Mouse (Mus musculus): ENCODE results near the gene Rbl1. TPM values are rescaled to one million over a fixed set of nuclear protein-coding genes. Genes with fewer than 3 reads are reported as not detected.

The Rbl1 gene
- polyA plus RNA-seq, 2 experiments: 14.4 to 19.8 TPM

DNA sequence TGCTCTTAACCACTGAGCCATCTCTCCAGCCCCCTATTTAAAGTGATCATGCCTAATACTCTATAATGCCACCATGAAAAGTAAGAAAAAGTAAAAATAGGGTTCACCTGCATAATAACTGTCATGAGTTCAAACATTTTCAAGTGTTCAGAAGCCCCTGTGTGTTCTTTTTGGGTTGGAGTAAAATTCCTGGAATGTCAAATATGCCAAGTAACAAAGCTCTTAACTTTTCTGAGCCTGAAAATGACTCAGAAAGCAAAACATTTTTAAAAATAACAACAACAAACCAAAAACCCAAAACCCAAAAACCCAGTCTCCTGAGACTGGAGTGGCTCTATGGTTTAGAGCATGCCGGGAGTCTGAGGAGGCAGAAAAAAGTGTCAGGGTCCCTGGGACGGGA, 40.2 kb downstream of the Rbl1 start:
- Histone ChIP-seq H3K4me1 (replicated peaks; ENCODE audit: control insufficient read depth in 2 of 2, insufficient read depth in 2 of 2, low read length in 1 of 2) (no peaks in the 10 kb centered on the region), H3K27me3 (ENCODE audit: control insufficient read depth, insufficient read depth, low read length) (no peaks in the 10 kb centered on the region), H3K27ac (no peak overlapping the region), H3K9me3 (ENCODE audit: control insufficient read depth, low read length) (no peaks in the 10 kb centered on the region), H3K36me3 (replicated peaks; ENCODE audit: control insufficient read depth, insufficient read depth, low read depth) (peaks cover 79% of the 10 kb centered on the region), H3K4me3 (ENCODE audit: insufficient read depth in 1 of 2, low read depth in 2 of 2, low read length in 2 of 2) (no peak overlapping the region), H3K4me2 (ENCODE audit: low read depth) (no peak overlapping the region), H3K9ac (replicated peaks) (no peak overlapping the region)
- no peak for TF ChIP-seq EP300 (IDR thresholded peaks at IDR 0.05; ENCODE audit: low read depth)
- TF ChIP-seq CTCF (IDR thresholded peaks at IDR 0.05; ENCODE audit: low read depth): no peak
- ATAC-seq (ENCODE audit: insufficient read depth) (no peak), DNase-seq (ENCODE audit: low read depth in 3 of 3, low spot score in 3 of 3) (no peak)
- 84% methylated on average over 2 of the region's 2 CpGs for WGBS (ENCODE audit: insufficient replicate concordance)

DNA sequence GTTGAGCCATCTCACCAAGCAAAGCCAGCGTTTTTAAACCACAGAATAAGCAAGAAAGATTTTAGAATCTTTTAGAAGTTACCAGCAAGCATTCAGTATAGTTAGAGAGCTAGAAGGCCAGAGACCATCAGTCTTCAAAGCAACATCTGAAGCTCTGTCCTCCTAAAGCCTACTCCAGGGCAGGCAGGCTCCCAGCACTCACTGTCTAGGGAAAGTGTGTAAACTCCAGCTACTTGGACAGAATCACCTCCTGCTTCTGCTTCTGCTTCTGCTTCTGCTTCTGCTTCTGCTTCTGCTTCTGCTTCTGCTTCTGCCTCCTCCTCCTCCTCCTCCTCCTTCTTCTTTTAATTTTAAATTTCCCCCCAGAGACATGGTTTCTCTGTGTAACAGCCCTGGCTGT, 48.3 kb downstream of the Rbl1 start:
- H3K27ac ChIP-seq: no peak overlapping the region
- H3K4me3 ChIP-seq (ENCODE audit: insufficient read depth in 1 of 2, low read depth in 2 of 2, low read length in 2 of 2): no peak overlapping the region
- no peaks in the 10 kb centered on the region for H3K4me1 ChIP-seq (replicated peaks; ENCODE audit: control insufficient read depth in 2 of 2, insufficient read depth in 2 of 2, low read length in 1 of 2)
- no peak for ATAC-seq (ENCODE audit: insufficient read depth)
- TF ChIP-seq EP300 (IDR thresholded peaks at IDR 0.05; ENCODE audit: low read depth): no peak
- TF ChIP-seq CTCF (IDR thresholded peaks at IDR 0.05; ENCODE audit: low read depth): no peak
- H3K9ac ChIP-seq (replicated peaks): no peak overlapping the region
- DNase-seq (ENCODE audit: low read depth in 3 of 3, low spot score in 3 of 3): no peak
- H3K9me3 ChIP-seq (ENCODE audit: control insufficient read depth, low read length): no peaks in the 10 kb centered on the region
- H3K4me2 ChIP-seq (ENCODE audit: low read depth): no peak overlapping the region
- H3K36me3 ChIP-seq (replicated peaks; ENCODE audit: control insufficient read depth, insufficient read depth, low read depth): peaks cover 68% of the 10 kb centered on the region
- 81% methylated on average over 1 of the region's 1 CpGs for WGBS (ENCODE audit: insufficient replicate concordance)
- no peaks in the 10 kb centered on the region for H3K27me3 ChIP-seq (ENCODE audit: control insufficient read depth, insufficient read depth, low read length)

DNA sequence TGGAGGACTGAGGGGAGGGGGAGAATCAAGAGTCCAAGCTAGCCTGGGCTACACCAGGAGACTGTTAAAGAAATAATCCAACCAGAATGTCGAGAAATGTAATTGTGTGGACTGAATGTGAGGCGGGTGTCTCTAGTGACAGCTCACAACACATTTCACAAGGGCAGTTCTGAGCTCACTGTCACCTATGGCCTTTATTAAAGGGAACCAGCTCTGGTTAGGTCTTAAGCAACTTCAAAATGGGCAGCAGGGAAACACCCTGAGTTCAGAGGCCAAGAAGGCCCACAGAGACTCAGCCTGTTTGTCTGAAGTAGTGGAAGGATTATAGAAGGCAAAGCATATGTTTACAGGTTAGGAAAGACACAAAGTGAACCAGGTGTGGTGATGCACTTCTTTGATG, 51.1 kb downstream of the Rbl1 start:
- ATAC-seq (ENCODE audit: insufficient read depth): no peak
- H3K36me3 ChIP-seq (replicated peaks; ENCODE audit: control insufficient read depth, insufficient read depth, low read depth): peaks cover 68% of the 10 kb centered on the region
- 81% methylated on average over 2 of the region's 2 CpGs for WGBS (ENCODE audit: insufficient replicate concordance)

DNA sequence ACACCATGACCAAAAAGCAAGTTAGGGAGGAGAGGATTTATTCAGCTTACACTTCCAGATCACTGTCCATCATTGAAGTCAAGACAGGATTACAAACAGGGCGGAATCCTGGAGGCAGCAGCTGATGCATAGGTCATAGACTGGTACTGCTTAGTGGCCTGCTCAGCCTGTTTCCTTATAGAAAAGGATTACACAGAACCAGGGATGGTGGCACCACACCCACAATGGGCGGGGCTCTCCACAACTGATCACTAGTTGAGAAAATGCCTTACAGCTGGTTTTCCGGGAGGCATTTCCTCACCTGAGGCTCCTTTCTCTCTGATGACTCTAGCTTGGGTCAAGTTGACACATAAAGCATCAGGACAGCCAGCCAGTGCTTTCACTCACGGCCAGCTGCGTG, 55.9 kb downstream of the Rbl1 start:
- no peaks in the 10 kb centered on the region for H3K27me3 ChIP-seq (ENCODE audit: control insufficient read depth, insufficient read depth, low read length)
- ATAC-seq (ENCODE audit: insufficient read depth) (no peak), DNase-seq (ENCODE audit: low read depth in 3 of 3, low spot score in 3 of 3) (no peak)
- TF ChIP-seq EP300 (IDR thresholded peaks at IDR 0.05; ENCODE audit: low read depth) (no peak), CTCF (IDR thresholded peaks at IDR 0.05; ENCODE audit: low read depth) (no peak)
- 84% methylated on average over 5 of the region's 5 CpGs for WGBS (ENCODE audit: insufficient replicate concordance)
- H3K4me2 ChIP-seq (ENCODE audit: low read depth): no peak overlapping the region
- H3K4me1 ChIP-seq (replicated peaks; ENCODE audit: control insufficient read depth in 2 of 2, insufficient read depth in 2 of 2, low read length in 1 of 2): no peaks in the 10 kb centered on the region
- H3K36me3 ChIP-seq (replicated peaks; ENCODE audit: control insufficient read depth, insufficient read depth, low read depth): peaks cover 55% of the 10 kb centered on the region
- no peak overlapping the region for H3K4me3 ChIP-seq (ENCODE audit: insufficient read depth in 1 of 2, low read depth in 2 of 2, low read length in 2 of 2)
- H3K9ac ChIP-seq (replicated peaks): no peak overlapping the region
- H3K9me3 ChIP-seq (ENCODE audit: control insufficient read depth, low read length): no peaks in the 10 kb centered on the region
- no peak overlapping the region for H3K27ac ChIP-seq

More for the DNA sequence above, 51.1 kb downstream of the Rbl1 start:
- Histone ChIP-seq H3K4me3 (ENCODE audit: insufficient read depth in 1 of 2, low read depth in 2 of 2, low read length in 2 of 2) (no peak overlapping the region), H3K9ac (replicated peaks) (no peak overlapping the region), H3K9me3 (ENCODE audit: control insufficient read depth, low read length) (no peaks in the 10 kb centered on the region), H3K4me1 (replicated peaks; ENCODE audit: control insufficient read depth in 2 of 2, insufficient read depth in 2 of 2, low read length in 1 of 2) (no peaks in the 10 kb centered on the region), H3K27me3 (ENCODE audit: control insufficient read depth, insufficient read depth, low read length) (no peaks in the 10 kb centered on the region), H3K4me2 (ENCODE audit: low read depth) (no peak overlapping the region), H3K27ac (no peak overlapping the region)
- DNase-seq (ENCODE audit: low read depth in 3 of 3, low spot score in 3 of 3): no peak
- no peak for TF ChIP-seq EP300 (IDR thresholded peaks at IDR 0.05; ENCODE audit: low read depth)
- TF ChIP-seq CTCF (IDR thresholded peaks at IDR 0.05; ENCODE audit: low read depth): no peak

DNA sequence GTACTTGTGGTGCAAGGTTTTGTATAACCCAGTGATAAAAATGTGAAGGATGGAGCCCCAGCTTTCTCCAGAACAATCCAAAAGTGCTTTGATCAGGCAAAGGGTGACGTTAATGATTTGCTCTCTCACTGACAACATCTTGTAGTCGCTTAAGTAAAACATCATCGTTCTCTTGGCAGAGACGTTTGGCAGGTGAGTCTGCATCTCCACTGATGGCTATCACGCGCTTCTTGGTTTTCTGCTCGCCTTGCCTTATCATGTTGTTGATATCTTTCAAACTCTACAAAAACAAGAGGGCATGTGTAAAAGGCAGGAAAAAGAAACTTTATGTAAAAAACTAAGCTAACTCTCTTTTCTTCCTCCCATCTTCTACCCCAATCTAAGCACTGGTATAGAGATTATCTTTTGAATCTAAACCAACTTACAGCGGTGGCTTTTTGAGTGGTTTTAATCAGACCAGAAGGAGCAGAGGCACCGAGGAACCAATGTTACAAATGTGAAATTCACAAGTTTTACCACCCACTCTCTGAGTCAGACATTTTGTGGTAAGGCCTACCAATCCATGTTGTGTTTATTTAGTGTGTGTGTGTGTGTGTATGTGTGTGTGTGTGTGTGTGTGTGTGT, 56.8 kb downstream of the Rbl1 start:
- no peak overlapping the region for H3K27ac ChIP-seq
- 83% methylated on average over 9 of the region's 9 CpGs for WGBS (ENCODE audit: insufficient replicate concordance)
- ATAC-seq (ENCODE audit: insufficient read depth): no peak

More for the DNA sequence above, 56.8 kb downstream of the Rbl1 start:
- no peaks in the 10 kb centered on the region for H3K27me3 ChIP-seq (ENCODE audit: control insufficient read depth, insufficient read depth, low read length)
- H3K9me3 ChIP-seq (ENCODE audit: control insufficient read depth, low read length): no peaks in the 10 kb centered on the region
- H3K9ac ChIP-seq (replicated peaks): no peak overlapping the region
- no peak overlapping the region for H3K4me3 ChIP-seq (ENCODE audit: insufficient read depth in 1 of 2, low read depth in 2 of 2, low read length in 2 of 2)
- TF ChIP-seq EP300 (IDR thresholded peaks at IDR 0.05; ENCODE audit: low read depth) (no peak), CTCF (IDR thresholded peaks at IDR 0.05; ENCODE audit: low read depth) (no peak)
- no peaks in the 10 kb centered on the region for H3K4me1 ChIP-seq (replicated peaks; ENCODE audit: control insufficient read depth in 2 of 2, insufficient read depth in 2 of 2, low read length in 1 of 2)
- no peak for DNase-seq (ENCODE audit: low read depth in 3 of 3, low spot score in 3 of 3)
- H3K4me2 ChIP-seq (ENCODE audit: low read depth): no peak overlapping the region
- H3K36me3 ChIP-seq (replicated peaks; ENCODE audit: control insufficient read depth, insufficient read depth, low read depth): peaks cover 50% of the 10 kb centered on the region

All from liver, embryonic 14.5 days (tissue).